Mouse (Mus musculus): Measurements from ENCODE around the gene Nfkbid. TPM values are rescaled to one million over a fixed set of nuclear protein-coding genes. Genes with fewer than 3 reads are reported as not detected.

Nfkbid gene
- 133 and 161 TPM in 2 replicates for total RNA-seq (2012; rRNA removed)
- total RNA-seq (2014; rRNA removed) = 131 and 144 TPM in 2 replicates
- 175 and 197 TPM in 2 replicates for polyA plus RNA-seq (2012; ENCODE audit: insufficient read length, low read depth)

- TF ChIP-seq MAX (IDR thresholded peaks at IDR 0.05; ENCODE audit: low read length) (0 out of 2 replicates have a peak, but pooled peaks have one; percentile 64), HCFC1 (IDR thresholded peaks at IDR 0.05; ENCODE audit: low read depth, low read length) (0 out of 2 replicates have a peak, but pooled peaks have one; percentile 20), ETS1 (conservative IDR thresholded peaks at IDR 0.05; ENCODE audit: low read depth, low read length) (no peak; the same call in 1 of the 2 replicates), POLR2AphosphoS2 (IDR thresholded peaks at IDR 0.05; ENCODE audit: low read depth, low read length) (peak; percentile 83), TBP (conservative IDR thresholded peaks at IDR 0.05; ENCODE audit: low read depth, low read length) (peak; percentile 71; the same call in 1 of the 2 replicates), ZKSCAN1 (IDR thresholded peaks at IDR 0.05; ENCODE audit: borderline replicate concordance, low read depth, low read length) (no peak), MYC (IDR thresholded peaks at IDR 0.05; ENCODE audit: low read depth, low read length) (peak; percentile 85), IRF4 (IDR thresholded peaks at IDR 0.05; ENCODE audit: low read depth, low read length) (peak; percentile 21; the same call in 1 of the 2 replicates), ELF1 (IDR thresholded peaks at IDR 0.05; ENCODE audit: low read depth, low read length) (peak; percentile 32; the same call in 1 of the 2 replicates), EP300 (IDR thresholded peaks at IDR 0.05; ENCODE audit: low read length) (peak; percentile 46), SMC3 (IDR thresholded peaks at IDR 0.05; ENCODE audit: low read depth, low read length) (no peak), CTCF (conservative IDR thresholded peaks at IDR 0.05 in 1 of 2, IDR thresholded peaks at IDR 0.05 in 1 of 2; ENCODE audit: low read depth in 2 of 2, low read length in 2 of 2) (no peak), KAT2A (IDR thresholded peaks at IDR 0.05; ENCODE audit: insufficient replicate concordance, low read length) (no peak), NELFE (IDR thresholded peaks at IDR 0.05; ENCODE audit: low read depth, low read length) (peak; percentile 95), MXI1 (IDR thresholded peaks at IDR 0.05; ENCODE audit: low read depth, low read length) (0 out of 2 replicates have a peak, but pooled peaks have one; percentile 52), PAX5 (IDR thresholded peaks at IDR 0.05; ENCODE audit: low read length) (no peak), ZC3H11A (IDR thresholded peaks at IDR 0.05; ENCODE audit: low read depth, low read length) (no peak), SIN3A (IDR thresholded peaks at IDR 0.05; ENCODE audit: low read length) (peak; percentile 56), MEF2A (IDR thresholded peaks at IDR 0.05; ENCODE audit: borderline replicate concordance, low read depth, low read length) (no peak), MAZ (IDR thresholded peaks at IDR 0.05; ENCODE audit: low read depth, low read length) (no peak), RCOR1 (conservative IDR thresholded peaks at IDR 0.05; ENCODE audit: low read depth, low read length) (no peak), USF2 (conservative IDR thresholded peaks at IDR 0.05; ENCODE audit: low read depth, low read length) (no peak), JUN (IDR thresholded peaks at IDR 0.05; ENCODE audit: insufficient read depth, low read depth, low read length) (no peak), GABPA (IDR thresholded peaks at IDR 0.05; ENCODE audit: insufficient replicate concordance, low read depth, low read length) (no peak), CHD1 (IDR thresholded peaks at IDR 0.05; ENCODE audit: low read depth, low read length) (no peak), USF1 (IDR thresholded peaks at IDR 0.05; ENCODE audit: low read depth, low read length) (no peak), TCF12 (IDR thresholded peaks at IDR 0.05; ENCODE audit: low read depth, low read length) (no peak; the same call in 1 of the 2 replicates), MAFK (IDR thresholded peaks at IDR 0.05; ENCODE audit: insufficient replicate concordance, low read length) (peak; percentile 24; the same call in 1 of the 2 replicates), JUND (conservative IDR thresholded peaks at IDR 0.05; ENCODE audit: low read depth, low read length) (0 out of 2 replicates have a peak, but pooled peaks have one; percentile 18), POLR2A (IDR thresholded peaks at IDR 0.05; ENCODE audit: low read depth, low read length) (peak; percentile 98), RAD21 (IDR thresholded peaks at IDR 0.05; ENCODE audit: low read depth, low read length) (no peak), E2F4 (IDR thresholded peaks at IDR 0.05; ENCODE audit: insufficient replicate concordance, low read depth, low read length) (no peak), BHLHE40 (IDR thresholded peaks at IDR 0.05; ENCODE audit: low read depth, low read length) (no peak; the same call in 1 of the 2 replicates), CHD2 (IDR thresholded peaks at IDR 0.05; ENCODE audit: low read length) (no peak), ZNF384 (IDR thresholded peaks at IDR 0.05; ENCODE audit: low read depth, low read length) (peak; percentile 56), ZMIZ1 (IDR thresholded peaks at IDR 0.05; ENCODE audit: low read depth, low read length) (peak; percentile 97), UBTF (IDR thresholded peaks at IDR 0.05; ENCODE audit: low read depth, low read length) (no peak), NRF1 (IDR thresholded peaks at IDR 0.05; ENCODE audit: low read depth, low read length) (peak; percentile 13; the same call in 1 of the 2 replicates)
- Histone ChIP-seq H3K36me3 (replicated peaks in 1 of 2; ENCODE audit: control insufficient read depth in 1 of 2, insufficient read depth in 1 of 2, low read length in 1 of 2) (peaks cover 27 to 43% of the 10 kb centered on the region in 2 experiments), H3K4me2 (ENCODE audit: insufficient read depth, low read depth, poor library complexity, severe bottlenecking) (peak within 1 kb of the TSS; percentile 82), H3K9ac (ENCODE audit: insufficient read depth, low read depth) (peak within 1 kb of the TSS; percentile 96), H3K27ac (ENCODE audit: insufficient read depth, low read depth) (peak within 1 kb of the TSS; percentile 88), H3K4me1 (ENCODE audit: control insufficient read depth in 1 of 2, insufficient read depth in 2 of 2) (peaks cover 9 to 68% of the 10 kb centered on the region in 2 experiments), H3K9me3 (replicated peaks; ENCODE audit: low read length) (peaks cover 8% of the 10 kb centered on the region), H3K79me2 (replicated peaks; ENCODE audit: control insufficient read depth, extremely low read depth, insufficient read depth, poor library complexity, severe bottlenecking) (peaks cover 22% of the 10 kb centered on the region), H3K4me3 (replicated peaks in 1 of 3; ENCODE audit: low read depth in 2 of 3, low read length in 2 of 3, poor library complexity in 1 of 3) (peak within 1 kb of the TSS; percentile 85 to 95 (median 93)), H3K27me3 (replicated peaks) (no peaks in the 10 kb centered on the region)
- in situ Hi-C loops (cut with MboI; ENCODE audit: low pct_ligation_motif_present, low pct_unique_long_range_greater_than_20kb, low sequenced_read_pairs) = no loop called here
- dilution Hi-C loops (cut with MboI; ENCODE audit: extremely low pct_ligation_motif_present, extremely low pct_unique_long_range_greater_than_20kb, low sequenced_read_pairs) = no loop called here
- peak; percentile 85 for DNase-seq (ENCODE audit: extremely low read depth)
Observed at GRCm38 (mm10) chr7:30421175-30421889, at the start of gene Nfkbid. Gene Nfkbid (plus strand): TSS chr7:30421732.
